Mouse (Mus musculus) T-helper 1 cell (primary cell): ENCODE data around the gene Ace2.

Experiments
- in situ Hi-C: fragments of 300-600 bp; cut with MboI, MseI; formaldehyde crosslinking; loops from one replicate; pipeline ENCODE4 v1.15.1; 2025; ENCODE audit warnings: high pct_unique_total_duplicates

Ace2 gene

DNA sequence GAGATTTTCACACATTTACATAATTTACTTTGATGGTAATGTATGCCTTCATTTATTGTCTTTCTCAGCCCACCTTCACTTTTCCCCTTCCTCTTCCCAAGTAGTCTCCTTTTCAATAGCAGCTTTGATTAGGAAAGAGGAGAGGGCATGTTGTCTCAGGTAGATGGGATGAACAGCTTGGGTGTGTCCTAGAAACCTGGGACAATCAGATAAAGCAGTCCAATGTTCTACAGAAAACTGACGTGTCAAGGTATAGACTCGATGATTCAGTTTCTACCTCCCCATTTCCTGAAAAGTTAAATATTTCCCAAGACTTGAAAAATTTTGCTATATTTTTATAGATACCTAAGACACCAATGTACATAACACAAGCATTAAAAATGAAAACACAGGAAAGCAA lies 39.7 kb downstream of the Ace2 start:
- in situ Hi-C loops: no loop called here

DNA sequence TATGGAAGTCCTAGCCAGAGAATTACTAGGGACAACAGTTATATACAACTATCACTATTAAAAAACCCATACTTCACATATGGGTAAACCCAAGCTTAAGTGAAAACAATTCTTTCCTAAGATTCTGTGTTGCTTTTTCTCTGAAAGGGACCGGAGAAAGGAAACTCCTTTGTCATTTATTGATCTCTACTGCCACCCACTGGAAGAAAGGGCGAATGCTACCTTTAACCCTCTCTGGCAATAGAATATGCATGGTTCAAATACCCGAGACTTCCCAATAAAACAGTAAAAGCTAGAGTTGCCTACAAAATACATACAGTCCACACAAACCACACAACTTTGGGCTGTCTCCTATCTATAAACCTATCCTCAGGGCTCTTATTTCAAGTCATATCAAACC lies 40.6 kb downstream of the Ace2 start:
- in situ Hi-C loops: loop anchor here (5.0 to 10.0 kb wide), 2 partner anchors 108 to 215 kb away; no protein-coding TSS in a partner anchor

DNA sequence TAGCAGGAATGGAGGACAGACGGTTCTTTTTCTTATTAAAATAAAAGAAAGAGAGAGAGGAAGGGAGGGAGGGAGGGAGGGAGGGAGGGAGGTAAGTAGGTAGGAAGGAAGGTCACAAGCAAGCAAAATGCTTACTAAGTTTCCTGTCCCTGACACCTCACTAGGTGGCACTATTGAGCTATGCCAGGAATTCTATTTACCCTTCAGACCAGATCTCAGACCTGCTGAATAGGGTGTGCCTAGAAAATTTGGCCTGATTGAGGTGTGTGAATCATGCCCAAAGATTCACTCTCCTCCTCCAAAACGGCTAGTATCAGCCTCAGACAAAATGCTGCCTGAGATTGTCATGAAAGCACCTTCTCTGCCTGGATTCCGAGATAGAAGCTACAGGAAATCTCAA lies 44.7 kb downstream of the Ace2 start:
- in situ Hi-C loops: loop anchor here (5.0 to 10.0 kb wide), 2 partner anchors 103 to 211 kb away; no protein-coding TSS in a partner anchor

DNA sequence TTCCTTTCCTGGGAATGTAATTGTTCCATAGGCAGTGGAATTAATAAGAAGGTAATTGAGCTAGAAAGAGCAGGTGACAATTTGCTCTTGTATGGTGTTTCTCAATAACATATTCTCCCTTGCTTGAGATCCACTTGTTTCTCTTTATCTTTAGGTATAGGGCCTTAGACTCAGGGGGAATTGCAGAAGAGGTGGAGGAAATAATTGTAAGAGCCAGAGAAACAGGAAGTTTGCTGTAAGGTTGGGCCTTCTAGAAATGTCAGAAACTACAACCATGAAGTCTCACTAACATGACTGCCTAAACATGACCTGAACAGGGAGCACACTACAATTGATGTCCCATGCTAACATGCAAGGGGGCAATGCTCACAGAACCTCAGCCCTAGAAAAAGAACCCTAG lies 50.7 kb downstream of the Ace2 start:
- in situ Hi-C loops: loop anchor here (5.0 to 10.0 kb wide), 2 partner anchors 205 to 257 kb away; no protein-coding TSS in a partner anchor

DNA sequence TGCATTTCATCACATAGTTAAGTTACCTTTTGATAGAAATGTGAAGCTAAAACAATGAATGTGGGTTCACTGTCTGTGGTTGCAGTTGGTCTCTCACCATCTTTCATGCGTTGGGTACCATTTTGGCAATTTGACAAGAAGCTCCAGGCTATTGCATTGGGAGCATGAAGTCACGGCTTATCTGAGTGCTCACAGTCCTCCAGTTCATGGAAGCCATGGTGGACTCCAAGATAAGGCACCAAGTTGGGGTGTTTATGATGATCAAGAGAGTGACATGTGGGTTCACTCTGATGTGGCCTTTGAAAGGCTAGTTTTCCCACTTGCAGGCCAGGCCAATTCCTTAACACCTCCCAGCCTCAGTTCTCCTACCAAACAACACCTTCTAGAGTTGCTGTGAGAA lies 58.5 kb downstream of the Ace2 start:
- in situ Hi-C loops: no loop called here

DNA sequence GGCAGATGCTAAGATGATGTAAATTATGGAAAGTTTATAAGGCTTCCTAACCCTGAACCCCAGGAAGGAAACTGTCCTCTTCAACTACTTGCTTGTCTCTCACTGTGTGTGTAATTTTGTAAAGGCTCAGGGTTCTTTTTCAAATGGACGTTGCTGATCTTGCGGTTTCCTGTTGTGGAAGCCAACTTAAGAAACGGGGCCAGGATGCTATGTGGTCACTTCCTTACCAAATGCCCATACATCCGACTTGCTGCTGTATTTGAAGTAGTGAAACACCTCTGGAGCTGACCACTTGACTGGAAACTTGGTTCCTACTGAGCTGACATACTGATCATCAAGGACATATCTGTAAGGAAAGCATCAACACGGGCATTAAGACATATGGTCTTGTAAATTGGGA lies 61.4 kb downstream of the Ace2 start:
- in situ Hi-C loops: no loop called here

DNA sequence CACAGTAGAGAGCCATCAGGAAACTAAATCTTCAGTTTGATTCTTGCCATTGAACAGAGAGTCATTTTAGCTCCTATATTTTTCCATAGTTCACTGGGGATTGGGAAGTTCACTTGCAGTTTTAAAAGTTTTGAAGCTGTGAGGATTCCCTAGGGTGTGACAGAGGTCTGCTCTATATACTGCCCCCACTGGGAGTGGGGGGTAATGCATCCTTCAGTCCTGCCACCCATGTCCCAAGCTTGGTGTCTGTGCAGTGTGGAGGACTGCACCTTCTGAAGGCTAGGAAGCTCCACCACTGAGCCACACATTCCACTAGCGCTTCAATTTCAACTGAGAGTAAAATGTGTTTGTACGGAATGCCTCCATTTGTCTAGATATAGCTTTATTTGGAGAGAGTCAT lies 82.9 kb downstream of the Ace2 start:
- in situ Hi-C loops: loop anchor here (10.0 kb wide), 1 partner anchor 1503 kb away; no protein-coding TSS in a partner anchor

DNA sequence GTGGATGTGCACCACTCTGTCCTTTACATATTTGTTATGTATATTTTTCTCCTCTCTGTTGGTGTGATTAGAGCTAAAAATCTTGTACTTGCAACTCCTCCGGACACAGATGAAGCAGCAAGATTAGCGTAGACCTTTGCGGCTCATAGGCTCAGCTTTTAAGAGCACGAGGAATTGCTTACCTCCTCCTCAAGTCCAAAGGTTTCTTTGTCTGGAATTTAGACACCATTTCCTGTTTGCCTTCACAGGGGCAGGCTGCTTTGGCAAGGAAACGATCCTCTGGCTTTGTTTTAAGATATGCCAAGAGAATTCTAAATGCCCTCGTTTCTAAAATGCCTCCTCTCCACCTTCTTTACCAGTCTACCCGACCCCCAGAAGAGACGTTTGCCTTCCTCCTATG lies 94.2 kb downstream of the Ace2 start:
- in situ Hi-C loops: no loop called here
